Mouse (Mus musculus) neural tube, embryonic 12.5 days (tissue): ENCODE data around the gene Tmem132c. TPM values are rescaled to one million over a fixed set of nuclear protein-coding genes. Genes with fewer than 3 reads are reported as not detected.

Experiments
- ATAC-seq: fragments of 200-750 bp; cut with Nextera tagmentation; 2 replicates; pipeline ENCODE4 v1.8.0; 2017; ENCODE audit warnings: low read depth, mild to moderate bottlenecking, moderate TSS enrichment, moderate library complexity; ENCODE audit not compliant: low FRiP score
- H3K27ac ChIP-seq: fragments of 300-500 bp; sonication (generic); 2 replicates; pipeline ENCODE4 v1.5.1; 2016
- H3K27me3 ChIP-seq: fragments of 300-500 bp; sonication (generic); replicated peaks from 2 replicates; pipeline ENCODE4 v1.6.1; 2016; ENCODE audit warnings: mild to moderate bottlenecking
- H3K36me3 ChIP-seq: fragments of 300-500 bp; sonication (generic); 2 replicates; pipeline ENCODE4 v1.6.1; 2016; ENCODE audit warnings: mild to moderate bottlenecking
- H3K4me1 ChIP-seq: fragments of 300-500 bp; sonication (generic); 2 replicates; pipeline ENCODE4 v1.6.1; 2016
- H3K4me2 ChIP-seq: fragments of 300-500 bp; sonication (generic); replicated peaks from 2 replicates; pipeline ENCODE4 v1.6.1; 2016; ENCODE audit warnings: mild to moderate bottlenecking
- H3K4me3 ChIP-seq: fragments of 300-500 bp; sonication (generic); 2 replicates; pipeline ENCODE4 v1.5.1; 2016
- H3K9ac ChIP-seq: fragments of 300-500 bp; sonication (generic); 2 replicates; pipeline ENCODE4 v1.6.1; 2016; ENCODE audit warnings: mild to moderate bottlenecking
- H3K9me3 ChIP-seq: fragments of 300-500 bp; sonication (generic); 2 replicates; pipeline ENCODE4 v1.6.1; 2016; ENCODE audit warnings: mild to moderate bottlenecking
- WGBS: fragments of 180-500 bp; shearing (Covaris S2); methylation state at CpG from one replicate; pipeline ENCODE4 v1.1.7; 2016; 5-methylcytosine and 5-hydroxymethylcytosine counted together
- polyA plus RNA-seq: library from polyadenylated mRNA; unstranded; fragments of >200 nt; fragmentation: Nextera tagmentation; extraction: Ambion mirVana; gene quantifications from 2 replicates; pipeline ENCODE4 v1.2.1, GENCODE M21; 2016

Tmem132c gene
- polyA plus RNA-seq, 1 experiment from 2014 or later: 24.5 TPM

GRCm38 (mm10) chr5:127311005-127311331 is 69.4 kb downstream of the Tmem132c start:
- H3K9me3 ChIP-seq: no peaks in the 10 kb centered on the region
- no peak overlapping the region for H3K9ac ChIP-seq
- no peaks in the 10 kb centered on the region for H3K27me3 ChIP-seq
- no peaks in the 10 kb centered on the region for H3K36me3 ChIP-seq
- ATAC-seq: no peak
- no peak overlapping the region for H3K27ac ChIP-seq
- 61% methylated on average over 2 of the region's 2 CpGs for WGBS
- H3K4me2 ChIP-seq: no peak overlapping the region
- peaks cover under 1% of the 10 kb centered on the region; the same call in 1 of the 2 replicates for H3K4me1 ChIP-seq
- H3K4me3 ChIP-seq: no peak overlapping the region

GRCm38 (mm10) chr5:127313634-127314033 is 72.0 kb downstream of the Tmem132c start:
- Histone ChIP-seq H3K36me3 (no peaks in the 10 kb centered on the region), H3K4me3 (no peak overlapping the region), H3K4me1 (peaks cover under 1% of the 10 kb centered on the region), H3K9me3 (no peaks in the 10 kb centered on the region), H3K27ac (no peak overlapping the region), H3K9ac (no peak overlapping the region), H3K27me3 (no peaks in the 10 kb centered on the region), H3K4me2 (no peak overlapping the region)
- ATAC-seq: no peak
- WGBS: 85% methylated on average over 2 of the region's 2 CpGs

- ATAC-seq: no peak
- Histone ChIP-seq H3K36me3 (no peaks in the 10 kb centered on the region), H3K9ac (no peak overlapping the region), H3K27me3 (no peaks in the 10 kb centered on the region), H3K4me2 (peak overlapping the region; percentile 14; the same call in 1 of the 2 replicates), H3K4me1 (peaks cover 53% of the 10 kb centered on the region), H3K4me3 (no peak overlapping the region), H3K27ac (no peak overlapping the region), H3K9me3 (no peaks in the 10 kb centered on the region)
- WGBS: 12% methylated on average over 12 of the region's 12 CpGs
Measured at GRCm38 (mm10) chr5:127319096-127319779, 77.6 kb downstream of the Tmem132c start.

GRCm38 (mm10) chr5:127324645-127325044 is 83.0 kb downstream of the Tmem132c start:
- Histone ChIP-seq H3K27me3 (no peaks in the 10 kb centered on the region), H3K4me1 (peaks cover 55% of the 10 kb centered on the region), H3K9me3 (no peaks in the 10 kb centered on the region), H3K36me3 (no peaks in the 10 kb centered on the region), H3K9ac (0 out of 2 replicates have a peak overlapping the region, but pooled peaks have one; percentile 9), H3K4me3 (no peak overlapping the region), H3K4me2 (peak overlapping the region; percentile 39), H3K27ac (peak overlapping the region; percentile 75)
- ATAC-seq: peak; percentile 39; the same call in 1 of the 2 replicates
- WGBS: 13% methylated on average over 2 of the region's 2 CpGs

GRCm38 (mm10) chr5:127336048-127336907 is 94.7 kb downstream of the Tmem132c start:
- H3K4me3 ChIP-seq: no peak overlapping the region
- peaks cover 45% of the 10 kb centered on the region for H3K4me1 ChIP-seq
- WGBS: 9% methylated on average over 15 of the region's 15 CpGs
- peak overlapping the region; percentile 17; the same call in 1 of the 2 replicates for H3K27ac ChIP-seq
- H3K9me3 ChIP-seq: no peaks in the 10 kb centered on the region
- ATAC-seq: peak; percentile 69
- no peaks in the 10 kb centered on the region for H3K27me3 ChIP-seq
- H3K36me3 ChIP-seq: no peaks in the 10 kb centered on the region
- peak overlapping the region; percentile 40 for H3K4me2 ChIP-seq
- no peak overlapping the region for H3K9ac ChIP-seq

GRCm38 (mm10) chr5:127336908-127337265 is 95.3 kb downstream of the Tmem132c start:
- Histone ChIP-seq H3K27me3 (no peaks in the 10 kb centered on the region), H3K9ac (no peak overlapping the region), H3K36me3 (no peaks in the 10 kb centered on the region), H3K9me3 (no peaks in the 10 kb centered on the region), H3K27ac (peak overlapping the region; percentile 17; the same call in 1 of the 2 replicates), H3K4me3 (no peak overlapping the region), H3K4me2 (peak overlapping the region; percentile 40; the same call in 1 of the 2 replicates), H3K4me1 (peaks cover 45% of the 10 kb centered on the region)
- ATAC-seq: no peak
- 12% methylated on average over 5 of the region's 5 CpGs for WGBS

GRCm38 (mm10) chr5:127339016-127339435 is 97.4 kb downstream of the Tmem132c start:
- Histone ChIP-seq H3K4me2 (0 out of 2 replicates have a peak overlapping the region, but pooled peaks have one; percentile 8), H3K27ac (no peak overlapping the region), H3K4me3 (no peak overlapping the region), H3K9ac (no peak overlapping the region), H3K27me3 (no peaks in the 10 kb centered on the region), H3K36me3 (no peaks in the 10 kb centered on the region), H3K4me1 (peaks cover 45% of the 10 kb centered on the region), H3K9me3 (no peaks in the 10 kb centered on the region)
- ATAC-seq: no peak
- 4% methylated on average over 5 of the region's 5 CpGs for WGBS

GRCm38 (mm10) chr5:127341158-127341557 is 99.5 kb downstream of the Tmem132c start:
- Histone ChIP-seq H3K4me2 (no peak overlapping the region), H3K4me1 (peaks cover 43% of the 10 kb centered on the region), H3K27me3 (no peaks in the 10 kb centered on the region), H3K36me3 (no peaks in the 10 kb centered on the region), H3K27ac (no peak overlapping the region), H3K9ac (no peak overlapping the region), H3K9me3 (no peaks in the 10 kb centered on the region), H3K4me3 (no peak overlapping the region)
- no peak for ATAC-seq
- 35% methylated on average over 3 of the region's 3 CpGs for WGBS

- WGBS: 49% methylated on average over 2 of the region's 2 CpGs
- Histone ChIP-seq H3K9ac (no peak overlapping the region), H3K36me3 (no peaks in the 10 kb centered on the region), H3K27me3 (no peaks in the 10 kb centered on the region), H3K4me2 (no peak overlapping the region), H3K27ac (no peak overlapping the region), H3K4me1 (peaks cover 33% of the 10 kb centered on the region), H3K9me3 (no peaks in the 10 kb centered on the region), H3K4me3 (no peak overlapping the region)
- no peak for ATAC-seq
Measured at GRCm38 (mm10) chr5:127344721-127345120, 103.1 kb downstream of the Tmem132c start.

- Histone ChIP-seq H3K27ac (no peak overlapping the region), H3K4me1 (peaks cover 26% of the 10 kb centered on the region), H3K36me3 (no peaks in the 10 kb centered on the region), H3K27me3 (no peaks in the 10 kb centered on the region), H3K9me3 (no peaks in the 10 kb centered on the region), H3K9ac (no peak overlapping the region), H3K4me2 (no peak overlapping the region), H3K4me3 (no peak overlapping the region)
- WGBS: 88% methylated on average over 2 of the region's 2 CpGs
- ATAC-seq: no peak
Measured at GRCm38 (mm10) chr5:127346364-127346763, 104.8 kb downstream of the Tmem132c start.

- H3K4me1 ChIP-seq: peaks cover 26% of the 10 kb centered on the region
Measured at GRCm38 (mm10) chr5:127347053-127347748, 105.6 kb downstream of the Tmem132c start.

More at GRCm38 (mm10) chr5:127347053-127347748, 105.6 kb downstream of the Tmem132c start:
- ATAC-seq: no peak
- Histone ChIP-seq H3K9me3 (no peaks in the 10 kb centered on the region), H3K4me2 (0 out of 2 replicates have a peak overlapping the region, but pooled peaks have one; percentile 12), H3K9ac (no peak overlapping the region), H3K36me3 (no peaks in the 10 kb centered on the region), H3K27me3 (no peaks in the 10 kb centered on the region), H3K4me3 (no peak overlapping the region), H3K27ac (no peak overlapping the region)
- WGBS: 44% methylated on average over 12 of the region's 12 CpGs
